Mouse (Mus musculus) gastrocnemius, postnatal 4 days (tissue): ENCODE results near the gene Gad2. TPM values are rescaled to one million over a fixed set of nuclear protein-coding genes. Genes with fewer than 3 reads are reported as not detected.

Experiments
- microRNA-seq: library from miRNA; unstranded; fragments of <30 nt; microRNA quantifications from one replicate; pipeline ENCODE4 v1.2.0, GENCODE M21; 2021
- total RNA-seq, 2 experiments: library from RNA; stranded (reverse); gene quantifications; 2 replicates each; pipeline ENCODE4 v1.2.3; 2021

Gad2 gene
- total RNA-seq, 2 experiments from 2014 or later, result not detected

Small RNA genes within 50 kb of the gene (microRNA-seq; reads per million reads assigned to microRNA genes)
- not detected for gene Gm23636
- not detected for gene Mir3967

Other genes with a start within 250 kb of the Gad2 start
- 1 to 10 TPM; 6.7 to 7.3 TPM for gene Apbb1ip, start 151.9 kb downstream of the Gad2 start, total RNA-seq